Comparison of ENCODE assay signal across 9 mouse cellular contexts in genomic region chr8:126986495-126986894, GRCm38 (mm10). TPM values are rescaled to one million over a fixed set of nuclear protein-coding genes. Genes with fewer than 3 reads are reported as not detected.
DNase-seq lines count a peak whose midpoint lies in the region; ATAC-seq and TF ChIP-seq lines count a peak whose summit lies in the region.
"Had no signal": no experiment of that assay in that cellular context is flagged by ENCODE, and none has a peak within 500 bp of the region (broad histone marks: within the 10 kb centered on the region; RNA-seq: fewer than 3 reads in every experiment).

No protein-coding gene starts in this region.

- TF ChIP-seq CTCF in G1E (IDR thresholded peaks at IDR 0.05; ENCODE audit: low read depth, low read length): peak; percentile 64
- TF ChIP-seq CTCF in forebrain, postnatal 0 days (IDR thresholded peaks at IDR 0.05; ENCODE audit: low read depth): peak; percentile 100
- peak; percentile 100 for TF ChIP-seq CTCF in lung, postnatal 0 days (IDR thresholded peaks at IDR 0.05)

- peaks cover 2% of the 10 kb centered on the region; the same call in 1 of the 2 replicates for H3K27me3 ChIP-seq in G1E (ENCODE audit: insufficient read depth, low read length)
- H3K27me3 ChIP-seq in forebrain, postnatal 0 days (ENCODE audit: insufficient read depth, low read length): no peaks in the 10 kb centered on the region
- no peaks in the 10 kb centered on the region for H3K27me3 ChIP-seq in hindbrain, embryonic 11.5 days (ENCODE audit: control insufficient read depth, insufficient read depth, low read length)
- no peaks in the 10 kb centered on the region for H3K27me3 ChIP-seq in lung, postnatal 0 days (replicated peaks; ENCODE audit: insufficient read depth, low read length)

- no peak overlapping the region for H3K4me2 ChIP-seq in forebrain, postnatal 0 days (ENCODE audit: low read depth)
- H3K4me2 ChIP-seq in hindbrain, embryonic 11.5 days (replicated peaks; ENCODE audit: low read depth, low read length): no peak overlapping the region
- no peak overlapping the region for H3K4me2 ChIP-seq in lung, postnatal 0 days (replicated peaks; ENCODE audit: low read depth, low read length)

- TF ChIP-seq EP300 in lung, postnatal 0 days (IDR thresholded peaks at IDR 0.05): no peak

- H3K9me3 ChIP-seq in G1E (replicated peaks): no peaks in the 10 kb centered on the region
- no peaks in the 10 kb centered on the region for H3K9me3 ChIP-seq in forebrain, postnatal 0 days (ENCODE audit: low read length)
- no peaks in the 10 kb centered on the region for H3K9me3 ChIP-seq in hindbrain, embryonic 11.5 days (ENCODE audit: control insufficient read depth, low read length)
- H3K9me3 ChIP-seq in lung, postnatal 0 days (ENCODE audit: low read length): no peaks in the 10 kb centered on the region

- peak; percentile 39 for DNase-seq in G1E (ENCODE audit: low spot score)
- peak; percentile 76 for DNase-seq in cerebellum, adult 11-12 months
- peak; percentile 89 for DNase-seq in forebrain, postnatal 0 days
- DNase-seq in hindbrain, embryonic 11.5 days (ENCODE audit: low spot score): peak; percentile 87
- peak; percentile 72 for DNase-seq in layer of hippocampus, adult 9-11 months
- peak; percentile 91 for DNase-seq in lung, postnatal 0 days (ENCODE audit: low spot score)
- peak; percentile 63 for DNase-seq in retina, adult 2 months (ENCODE audit: low read depth, low spot score)
- DNase-seq in thymus, postnatal 25 days: peak; percentile 79

- ATAC-seq in G1E (ENCODE audit: extremely low read depth, insufficient number of reproducible peaks, low FRiP score, poor library complexity, severe bottlenecking): peak; percentile 49
- ATAC-seq in forebrain, postnatal 0 days: peak; percentile 60
- ATAC-seq in hindbrain, embryonic 11.5 days (ENCODE audit: low FRiP score): no peak
- ATAC-seq in lung, postnatal 0 days: peak; percentile 37; the same call in 1 of the 2 replicates

- H3K27ac ChIP-seq in forebrain, postnatal 0 days (ENCODE audit: low read depth, low read length): no peak overlapping the region
- no peak overlapping the region for H3K27ac ChIP-seq in hindbrain, embryonic 11.5 days (ENCODE audit: low read depth, low read length)
- H3K27ac ChIP-seq in lung, postnatal 0 days (ENCODE audit: low read length): no peak overlapping the region
- H3K27ac ChIP-seq: macrophage had no signal

- no peak overlapping the region for H3K4me3 ChIP-seq in G1E (ENCODE audit: low read depth, low read length)
- H3K4me3 ChIP-seq in forebrain, postnatal 0 days (ENCODE audit: low read depth, low read length): no peak overlapping the region
- H3K4me3 ChIP-seq in hindbrain, embryonic 11.5 days (ENCODE audit: low read depth, low read length): no peak overlapping the region
- H3K4me3 ChIP-seq in lung, postnatal 0 days (ENCODE audit: low read depth, low read length): no peak overlapping the region

- H3K9ac ChIP-seq in forebrain, postnatal 0 days: no peak overlapping the region
- no peak overlapping the region for H3K9ac ChIP-seq in hindbrain, embryonic 11.5 days (ENCODE audit: low read depth, low read length)
- H3K9ac ChIP-seq in lung, postnatal 0 days (replicated peaks; ENCODE audit: low read depth): no peak overlapping the region

- peaks cover 3% of the 10 kb centered on the region for H3K4me1 ChIP-seq in G1E (ENCODE audit: insufficient read depth, low read depth, low read length)
- H3K4me1 ChIP-seq in forebrain, postnatal 0 days (ENCODE audit: insufficient read depth): no peaks in the 10 kb centered on the region
- no peaks in the 10 kb centered on the region for H3K4me1 ChIP-seq in hindbrain, embryonic 11.5 days (replicated peaks; ENCODE audit: control insufficient read depth, insufficient read depth, low read length)
- no peaks in the 10 kb centered on the region for H3K4me1 ChIP-seq in lung, postnatal 0 days (ENCODE audit: insufficient read depth, low read depth, low read length)

- no peaks in the 10 kb centered on the region for H3K36me3 ChIP-seq in G1E (replicated peaks)
- H3K36me3 ChIP-seq in forebrain, postnatal 0 days (ENCODE audit: insufficient read depth): no peaks in the 10 kb centered on the region
- no peaks in the 10 kb centered on the region for H3K36me3 ChIP-seq in hindbrain, embryonic 11.5 days (ENCODE audit: control insufficient read depth, insufficient read depth, low read length)
- H3K36me3 ChIP-seq in lung, postnatal 0 days (ENCODE audit: insufficient read depth, low read length): no peaks in the 10 kb centered on the region

- 3% methylated on average over 12 of the region's 12 CpGs for WGBS in forebrain, postnatal 0 days
- 5% methylated on average over 12 of the region's 12 CpGs for WGBS in hindbrain, embryonic 11.5 days
- WGBS in lung, postnatal 0 days: 3% methylated on average over 12 of the region's 12 CpGs

RNA-seq across cellular contexts. Expression of gene Rbm34, which starts 15.6 kb away (rescaled TPM):
- total RNA-seq in G1E (2014; fragmentation: Nextera tagmentation): 18.6 and 19.3 TPM in 2 replicates
- 27.4 and 38.5 TPM in 2 replicates for total RNA-seq in G1E (2017)
- polyA plus RNA-seq in G1E (2012): 12.0 and 12.2 TPM in 2 replicates
- 24.7 and 26.1 TPM in 2 replicates for total RNA-seq in forebrain, postnatal 0 days (2014; rRNA removed)
- 23.2 and 31.1 TPM in 2 replicates for polyA plus RNA-seq in forebrain, postnatal 0 days (2015; fragmentation: Nextera tagmentation; extraction: Ambion mirVana)
- 32.6 and 33.8 TPM in 2 replicates for polyA plus RNA-seq in hindbrain, embryonic 11.5 days (2014; fragmentation: Nextera tagmentation; extraction: Ambion mirVana)
- polyA plus RNA-seq in lung, postnatal 0 days (2015; fragmentation: Nextera tagmentation; extraction: Ambion mirVana): 15.5 and 18.9 TPM in 2 replicates

RNA-seq across cellular contexts. Expression of gene Tomm20, which starts 40.9 kb away (rescaled TPM):
- total RNA-seq in G1E (2014; fragmentation: Nextera tagmentation) (133 and 158 TPM in 2 replicates), G1E (2017) (432 and 545 TPM in 2 replicates)
- polyA plus RNA-seq in G1E (2012): 1,504 and 2,083 TPM in 2 replicates
- 181 and 195 TPM in 2 replicates for total RNA-seq in forebrain, postnatal 0 days (2014; rRNA removed)
- polyA plus RNA-seq in forebrain, postnatal 0 days (2015; fragmentation: Nextera tagmentation; extraction: Ambion mirVana): 228 and 256 TPM in 2 replicates
- 235 and 238 TPM in 2 replicates for polyA plus RNA-seq in hindbrain, embryonic 11.5 days (2014; fragmentation: Nextera tagmentation; extraction: Ambion mirVana)
- polyA plus RNA-seq in lung, postnatal 0 days (2015; fragmentation: Nextera tagmentation; extraction: Ambion mirVana): 138 and 155 TPM in 2 replicates

Comparison
In these comparisons a context has a peak if more than half of its experiments do, and no peak if none do; other contexts are left out.
1. DNase-seq: peak in every context shown above with its lines; median percentile 91 in lung, postnatal 0 days; 89 in forebrain, postnatal 0 days; 87 in hindbrain, embryonic 11.5 days; 79 in thymus, postnatal 25 days; 76 in cerebellum, adult 11-12 months; 72 in layer of hippocampus, adult 9-11 months; 63 in retina, adult 2 months; 39 in G1E.